Mouse (Mus musculus): ENCODE results near the gene Arhgap25.
"Not testable (repeated sequence)": the region's sequence is repeated elsewhere in the genome, so short reads cannot be mapped to it uniquely, and the experiment has no call there.

The Arhgap25 gene

GRCm38 (mm10) chr6:87535651-87536050, 2.6 kb upstream of the Arhgap25 start:
- peak; percentile 56 to 59 for DNase-seq (ENCODE audit: low spot score in 2 of 2)

GRCm38 (mm10) chr6:87534855-87535575, 2.0 kb upstream of the Arhgap25 start:
- no peak for DNase-seq (ENCODE audit: low spot score in 2 of 2)

GRCm38 (mm10) chr6:87531456-87532015, 1.5 kb downstream of the Arhgap25 start:
- no peak for DNase-seq (ENCODE audit: low spot score in 2 of 2)

DNA sequence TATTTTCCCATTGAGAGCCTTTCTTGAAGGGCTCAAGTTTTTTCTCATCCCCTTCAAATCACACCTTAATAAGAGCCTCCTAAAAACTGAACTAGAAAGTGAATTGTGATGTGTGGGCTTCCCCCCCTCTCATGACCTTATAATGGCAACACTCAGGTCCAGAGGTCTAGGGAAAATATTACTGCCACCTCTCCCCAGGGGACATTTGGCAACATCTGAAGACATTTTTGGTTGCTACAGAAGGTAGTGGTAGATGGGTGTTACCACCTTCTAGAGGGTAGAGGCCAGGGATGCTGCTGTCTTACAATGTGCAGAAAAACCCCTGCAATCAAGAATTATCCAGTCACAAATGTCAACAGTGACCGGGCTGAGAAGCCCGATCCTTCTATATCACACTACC, 2.7 kb downstream of the Arhgap25 start:
- no peak for DNase-seq (ENCODE audit: low spot score in 2 of 2)

GRCm38 (mm10) chr6:87527846-87528557, 5.1 kb downstream of the Arhgap25 start:
- DNase-seq (ENCODE audit: low spot score in 2 of 2), result no peak

GRCm38 (mm10) chr6:87527366-87527765, 5.7 kb downstream of the Arhgap25 start:
- DNase-seq (ENCODE audit: low spot score in 2 of 2), result no peak

DNA sequence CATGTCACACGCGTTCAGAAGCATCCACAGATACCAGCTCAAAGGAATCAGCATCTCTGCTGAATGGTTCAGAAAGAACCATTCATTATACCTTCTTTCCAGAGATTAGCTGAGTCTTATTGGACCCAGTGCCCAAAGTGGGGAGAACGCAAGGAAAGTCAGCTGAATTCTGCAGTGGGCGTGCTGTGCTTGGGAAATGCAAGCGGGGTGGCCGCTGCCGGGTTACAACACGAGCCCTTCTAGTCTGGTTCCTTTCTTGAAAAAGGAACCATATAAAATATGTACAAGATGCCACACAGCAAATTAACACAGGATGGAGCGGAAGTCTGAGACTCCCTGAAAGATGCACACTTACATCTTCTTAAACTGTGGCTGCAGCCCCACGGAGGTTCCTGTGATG, 7.9 kb downstream of the Arhgap25 start:
- no peak for DNase-seq (ENCODE audit: low spot score in 2 of 2)

GRCm38 (mm10) chr6:87524281-87524680, 8.8 kb downstream of the Arhgap25 start:
- no peak for DNase-seq (ENCODE audit: low spot score in 2 of 2)

GRCm38 (mm10) chr6:87523736-87524135, 9.3 kb downstream of the Arhgap25 start:
- no peak for DNase-seq (ENCODE audit: low spot score in 2 of 2)

GRCm38 (mm10) chr6:87523085-87523484, 10.0 kb downstream of the Arhgap25 start:
- DNase-seq (ENCODE audit: low spot score in 2 of 2), result no peak

DNA sequence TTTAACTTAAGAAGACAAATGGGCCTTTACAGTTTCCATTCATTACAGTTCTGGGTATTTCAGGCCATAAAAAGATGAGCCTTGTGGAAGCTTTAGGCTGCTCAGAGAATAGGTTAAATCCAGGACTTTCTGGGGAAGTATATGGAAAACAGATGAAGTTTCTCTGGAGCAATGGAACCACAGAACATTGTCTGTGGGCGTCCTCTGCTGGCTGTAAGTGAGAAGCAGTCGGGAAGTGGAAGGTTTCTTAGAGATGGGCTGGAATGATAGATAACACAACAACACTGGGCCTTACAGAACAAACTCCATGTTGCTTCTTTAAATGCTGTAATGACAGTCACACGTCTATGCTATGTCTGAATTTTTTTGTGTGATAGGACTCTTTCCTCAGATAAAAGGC, 10.8 kb downstream of the Arhgap25 start:
- peak in 1 of 2 experiments; percentile 46 for DNase-seq (ENCODE audit: low spot score in 2 of 2)

GRCm38 (mm10) chr6:87521705-87522104, 11.4 kb downstream of the Arhgap25 start:
- not testable (repeated sequence) for DNase-seq (ENCODE audit: low spot score in 2 of 2)

DNA sequence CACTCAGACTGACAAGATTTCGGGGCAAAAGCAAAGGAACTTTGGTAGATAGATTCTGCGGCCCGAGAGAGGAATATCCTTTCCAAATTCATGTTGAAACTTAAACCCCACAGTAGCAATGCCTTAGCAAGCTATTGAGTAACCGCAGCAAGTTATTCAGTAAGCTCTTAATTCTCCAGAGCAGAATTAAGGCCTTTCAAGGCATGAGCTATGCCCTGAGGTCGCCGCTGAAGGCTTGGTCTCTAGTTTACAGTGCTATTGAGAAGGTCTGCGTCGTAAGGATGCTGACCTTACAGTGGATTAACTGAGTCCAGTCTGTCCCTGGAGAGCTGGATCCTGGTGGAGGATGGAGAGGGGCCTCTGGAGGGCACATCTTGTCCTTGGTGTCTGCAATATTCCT, 12.5 kb downstream of the Arhgap25 start:
- no peak for DNase-seq (ENCODE audit: low spot score in 2 of 2)

DNA sequence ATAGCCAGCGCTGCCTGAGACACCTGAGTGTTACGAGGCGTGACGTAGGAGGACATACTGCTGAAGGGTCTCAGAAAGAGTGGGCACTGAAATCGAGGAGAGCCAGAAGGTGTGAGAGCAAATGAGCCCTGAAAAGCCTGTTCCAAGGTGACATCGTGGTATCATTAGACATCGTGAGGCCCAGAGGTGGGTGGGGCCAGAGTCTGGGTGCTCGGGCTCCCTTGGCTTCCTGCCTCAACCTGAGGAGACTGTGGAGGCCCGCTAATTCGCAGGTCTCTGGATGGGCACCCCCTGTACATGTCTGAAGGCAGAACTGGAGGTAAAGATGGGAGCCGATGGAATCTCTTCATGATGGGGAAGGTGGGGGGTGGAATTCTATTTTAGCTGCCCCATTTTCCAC, 13.2 kb downstream of the Arhgap25 start:
- no peak for DNase-seq (ENCODE audit: low spot score in 2 of 2)

DNA sequence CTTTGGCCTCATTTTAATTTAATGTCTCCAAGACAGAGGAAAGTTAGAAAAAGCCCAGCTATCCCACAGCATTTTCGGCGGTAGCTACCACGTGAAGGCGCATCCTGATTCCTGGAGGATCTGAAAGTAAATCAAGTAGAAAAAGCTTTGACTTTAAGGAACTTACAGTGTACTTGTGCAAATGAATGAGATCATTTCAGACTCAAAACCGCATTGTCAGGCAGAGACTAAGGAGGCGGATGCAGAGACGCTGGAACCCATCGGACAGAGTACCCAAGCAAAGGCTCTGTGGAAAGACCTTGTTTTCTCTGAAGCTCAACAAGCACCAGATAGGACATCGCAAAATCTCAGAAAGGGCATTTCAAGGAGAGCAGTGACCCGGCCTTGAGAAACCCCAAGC, 14.4 kb downstream of the Arhgap25 start:
- DNase-seq (ENCODE audit: low spot score in 2 of 2), result no peak

GRCm38 (mm10) chr6:87517753-87518409, 15.2 kb downstream of the Arhgap25 start:
- no peak for DNase-seq (ENCODE audit: low spot score in 2 of 2)

DNA sequence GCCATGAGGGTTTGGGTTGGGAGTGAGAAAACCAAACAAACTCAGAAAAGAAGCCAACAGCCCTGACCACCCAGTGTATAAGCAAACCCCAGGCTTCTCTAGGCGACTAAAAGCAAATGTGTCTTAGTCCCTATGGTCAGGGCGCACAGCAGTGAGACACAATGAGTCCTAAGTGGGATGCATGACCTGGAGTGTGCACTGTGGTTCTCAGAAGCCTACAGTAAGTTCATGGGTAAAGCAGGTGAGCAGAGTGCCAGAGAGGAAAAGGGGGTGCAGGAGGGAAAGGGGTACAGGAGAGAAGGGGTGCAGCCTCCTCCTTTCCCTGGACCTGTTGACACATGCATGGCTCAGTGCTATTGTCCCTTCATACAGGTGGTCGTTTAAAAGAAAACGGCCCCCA, 18.7 kb downstream of the Arhgap25 start:
- no peak for DNase-seq (ENCODE audit: low spot score in 2 of 2)

DNA sequence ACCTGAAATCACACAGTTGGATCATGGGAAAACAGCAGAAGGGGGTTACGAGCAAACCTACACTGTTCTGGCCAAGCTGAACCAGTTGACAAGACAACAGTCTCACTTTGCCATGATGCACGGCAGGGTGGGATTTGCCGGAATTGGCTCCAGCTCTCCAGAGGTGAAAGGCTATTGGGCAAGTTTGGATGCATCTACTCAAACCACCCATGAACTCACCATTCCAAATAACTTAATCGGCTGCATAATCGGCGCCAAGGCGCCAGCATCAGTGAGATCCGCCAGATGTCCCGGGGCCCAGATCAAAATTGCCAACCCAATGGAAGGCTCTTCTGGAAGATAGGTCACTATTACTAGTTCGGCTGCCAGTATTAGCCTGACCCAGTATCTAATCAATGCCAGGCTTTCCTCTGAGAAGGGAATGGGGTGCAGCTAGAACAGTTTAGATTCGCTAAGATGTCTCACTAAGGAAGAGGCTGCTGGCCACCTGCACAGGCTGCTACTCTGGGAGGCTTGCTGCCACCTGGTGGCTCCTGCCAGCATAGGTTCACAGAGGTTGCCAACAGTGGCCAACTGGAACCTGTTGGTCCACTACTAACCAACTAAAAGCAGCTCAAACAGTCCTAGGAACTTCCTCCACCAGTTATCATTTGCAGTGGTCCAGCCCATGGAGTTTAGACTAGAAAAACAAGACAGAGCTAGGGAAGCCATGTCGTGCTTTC, 19.9 kb downstream of the Arhgap25 start:
- DNase-seq (ENCODE audit: low spot score in 2 of 2), result peak in 1 of 2 experiments; percentile 41

DNA sequence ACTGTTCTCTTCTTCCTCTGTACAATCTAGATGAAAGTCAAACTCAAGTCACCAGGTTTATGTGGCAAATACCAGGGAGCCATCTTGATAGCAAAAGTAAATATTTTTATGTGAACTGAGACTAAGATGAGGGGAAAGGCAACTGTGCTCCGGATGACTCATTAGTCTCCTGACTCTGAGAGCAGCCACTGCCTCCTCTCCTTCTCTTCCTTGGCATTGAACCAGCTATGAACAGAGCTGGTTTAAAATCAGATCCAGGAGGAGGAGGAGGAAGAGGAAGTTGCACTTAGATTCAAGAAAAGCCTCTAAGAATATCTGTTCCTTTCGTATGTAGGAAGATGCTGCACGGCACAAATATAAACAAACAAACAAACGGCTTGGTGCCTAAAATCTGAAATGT, 22.1 kb downstream of the Arhgap25 start:
- no peak for DNase-seq (ENCODE audit: low spot score in 2 of 2)

DNA sequence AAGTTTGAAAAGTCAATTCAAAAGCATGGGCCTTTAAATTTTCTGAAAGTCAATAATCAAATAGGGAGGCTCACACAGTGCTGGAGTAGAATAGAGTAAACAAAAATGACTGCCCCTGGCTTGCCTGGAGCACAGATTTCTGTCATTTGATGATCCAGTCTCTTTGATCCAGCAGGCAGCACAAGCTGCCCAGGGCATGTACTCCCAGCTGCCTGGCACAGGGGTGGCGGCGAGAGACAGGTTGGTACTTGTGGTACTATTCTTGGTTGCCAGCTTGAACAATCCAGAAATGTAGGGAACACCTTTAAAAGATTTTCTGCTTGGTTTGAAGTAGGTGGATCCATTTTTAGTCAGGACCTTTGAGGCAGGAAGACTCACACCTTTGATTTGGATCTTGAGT, 23.3 kb downstream of the Arhgap25 start:
- DNase-seq (ENCODE audit: low spot score in 2 of 2), result no peak

DNA sequence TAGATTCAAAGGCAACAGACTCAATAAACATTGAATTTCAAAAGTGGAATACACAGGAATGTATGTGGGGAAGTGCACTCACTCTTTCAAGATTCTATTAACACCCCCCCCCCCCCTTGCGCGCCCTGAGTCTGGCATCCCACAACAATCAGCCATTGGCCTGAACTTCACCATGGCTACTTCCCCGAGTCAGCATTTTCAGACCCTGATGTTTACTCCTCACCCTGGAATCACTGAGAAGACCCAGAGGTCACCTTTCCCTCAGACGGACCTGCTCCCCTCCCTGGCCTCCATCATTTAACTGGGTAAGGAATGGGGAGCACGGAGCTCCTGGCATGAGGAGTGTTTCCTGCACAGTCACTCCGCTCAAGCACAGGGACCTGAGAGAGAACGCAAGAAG, 28.2 kb downstream of the Arhgap25 start:
- DNase-seq (ENCODE audit: low spot score in 2 of 2), result no peak

- DNase-seq (ENCODE audit: low spot score in 2 of 2), result no peak
Observed at GRCm38 (mm10) chr6:87503976-87504375, 29.1 kb downstream of the Arhgap25 start.
